Comparison of ENCODE assay signal across 10 mouse cellular contexts in genomic region chr13:97006784-97007183, GRCm38 (mm10). TPM values are rescaled to one million over a fixed set of nuclear protein-coding genes. Genes with fewer than 3 reads are reported as not detected.
DNase-seq lines count a peak whose midpoint lies in the region; ATAC-seq lines count a peak whose summit lies in the region.
"Had no signal": no experiment of that assay in that cellular context is flagged by ENCODE, and none has a peak within 500 bp of the region (broad histone marks: within the 10 kb centered on the region; RNA-seq: fewer than 3 reads in every experiment).

No protein-coding gene starts in this region.

- no peaks in the 10 kb centered on the region for H3K9me3 ChIP-seq in intestine, embryonic 14.5 days (ENCODE audit: control insufficient read depth, low read length)
- H3K9me3 ChIP-seq in intestine, embryonic 16.5 days (ENCODE audit: control insufficient read depth, low read length): no peaks in the 10 kb centered on the region
- H3K9me3 ChIP-seq in forebrain, embryonic 12.5 days: no peaks in the 10 kb centered on the region
- no peaks in the 10 kb centered on the region for H3K9me3 ChIP-seq in liver, embryonic 13.5 days (replicated peaks)

- H3K36me3 ChIP-seq in intestine, embryonic 14.5 days (ENCODE audit: control insufficient read depth, insufficient read depth, low read length): no peaks in the 10 kb centered on the region
- H3K36me3 ChIP-seq in intestine, embryonic 16.5 days (ENCODE audit: control insufficient read depth, insufficient read depth, low read length): no peaks in the 10 kb centered on the region
- H3K36me3 ChIP-seq in forebrain, embryonic 12.5 days (replicated peaks): no peaks in the 10 kb centered on the region
- H3K36me3 ChIP-seq in liver, embryonic 13.5 days: no peaks in the 10 kb centered on the region

- H3K9ac ChIP-seq in intestine, embryonic 14.5 days (ENCODE audit: low read length): no peak overlapping the region
- no peak overlapping the region for H3K9ac ChIP-seq in intestine, embryonic 16.5 days (ENCODE audit: low read depth, low read length)
- H3K9ac ChIP-seq in forebrain, embryonic 12.5 days: no peak overlapping the region
- H3K9ac ChIP-seq in liver, embryonic 13.5 days: 0 out of 2 replicates have a peak overlapping the region, but pooled peaks have one; percentile 59

- no peak for ATAC-seq in intestine, embryonic 14.5 days (replicated peaks; ENCODE audit: low FRiP score, low TSS enrichment, low read depth)
- ATAC-seq in intestine, embryonic 16.5 days: no peak
- no peak for ATAC-seq in forebrain, embryonic 12.5 days (ENCODE audit: low FRiP score)
- ATAC-seq in liver, embryonic 13.5 days (ENCODE audit: low read depth): no peak

- peak overlapping the region; percentile 73 for H3K4me2 ChIP-seq in intestine, embryonic 14.5 days (ENCODE audit: low read length)
- H3K4me2 ChIP-seq in intestine, embryonic 16.5 days (ENCODE audit: low read depth, low read length): no peak overlapping the region
- peak overlapping the region; percentile 78; the same call in 1 of the 2 replicates for H3K4me2 ChIP-seq in forebrain, embryonic 12.5 days
- H3K4me2 ChIP-seq in liver, embryonic 13.5 days: peak overlapping the region; percentile 80

- H3K27me3 ChIP-seq in intestine, embryonic 14.5 days (replicated peaks; ENCODE audit: control insufficient read depth, insufficient read depth, low read length): no peaks in the 10 kb centered on the region
- H3K27me3 ChIP-seq in intestine, embryonic 16.5 days (replicated peaks; ENCODE audit: control insufficient read depth, insufficient read depth, low read length): no peaks in the 10 kb centered on the region
- H3K27me3 ChIP-seq in forebrain, embryonic 12.5 days: peaks cover 8% of the 10 kb centered on the region; the same call in 1 of the 2 replicates
- peaks cover 6% of the 10 kb centered on the region for H3K27me3 ChIP-seq in liver, embryonic 13.5 days

- no peak overlapping the region for H3K27ac ChIP-seq in intestine, embryonic 14.5 days (ENCODE audit: low read depth)
- no peak overlapping the region for H3K27ac ChIP-seq in intestine, embryonic 16.5 days (ENCODE audit: low read length)
- H3K27ac ChIP-seq in forebrain, embryonic 12.5 days: no peak overlapping the region
- no peak overlapping the region for H3K27ac ChIP-seq in liver, embryonic 13.5 days

- H3K4me1 ChIP-seq in intestine, embryonic 14.5 days (replicated peaks; ENCODE audit: control insufficient read depth, insufficient read depth, low read length): no peaks in the 10 kb centered on the region
- H3K4me1 ChIP-seq in intestine, embryonic 16.5 days (ENCODE audit: control insufficient read depth, insufficient read depth, low read length): no peaks in the 10 kb centered on the region
- peaks cover 9% of the 10 kb centered on the region; the same call in 1 of the 2 replicates for H3K4me1 ChIP-seq in forebrain, embryonic 12.5 days
- peaks cover 20% of the 10 kb centered on the region for H3K4me1 ChIP-seq in liver, embryonic 13.5 days (replicated peaks)

- no peak for DNase-seq in intestine, embryonic 14.5 days (ENCODE audit: low spot score)
- DNase-seq in liver, embryonic 13.5 days: no peak
- peak; percentile 9 for DNase-seq in retina, embryonic 14.5 days (ENCODE audit: low spot score)
- no peak for DNase-seq in cerebellum, postnatal 10 days
- DNase-seq in gastrocnemius, postnatal 4 days (ENCODE audit: low spot score in 2 of 2): no peak
- no peak for DNase-seq in adrenal gland, postnatal 14 days
- DNase-seq: heart, postnatal 14 days had no signal

- 50% methylated on average over 2 of the region's 2 CpGs for WGBS in intestine, embryonic 14.5 days
- WGBS in intestine, embryonic 16.5 days: 44% methylated on average over 2 of the region's 2 CpGs
- WGBS in forebrain, embryonic 12.5 days: 41% methylated on average over 2 of the region's 2 CpGs
- 23% methylated on average over 2 of the region's 2 CpGs for WGBS in liver, embryonic 13.5 days (ENCODE audit: insufficient replicate concordance)

- no peak overlapping the region for H3K4me3 ChIP-seq in intestine, embryonic 14.5 days (ENCODE audit: low read depth, low read length)
- no peak overlapping the region; the same call in 1 of the 2 replicates for H3K4me3 ChIP-seq in intestine, embryonic 16.5 days (ENCODE audit: low read length)
- no peak overlapping the region; the same call in 1 of the 2 replicates for H3K4me3 ChIP-seq in forebrain, embryonic 12.5 days (replicated peaks)
- peak overlapping the region; percentile 53 for H3K4me3 ChIP-seq in liver, embryonic 13.5 days (replicated peaks)

RNA-seq across cellular contexts. Expression of gene 1700029F12Rik, which starts 27.4 kb away (rescaled TPM):
- not detected in 2 replicates for polyA plus RNA-seq in intestine, embryonic 14.5 days (2014; fragmentation: Nextera tagmentation; extraction: Ambion mirVana)
- polyA plus RNA-seq in intestine, embryonic 16.5 days (2015; fragmentation: Nextera tagmentation; extraction: Ambion mirVana): not detected in 2 replicates
- polyA plus RNA-seq in forebrain, embryonic 12.5 days (2016; fragmentation: Nextera tagmentation; extraction: Ambion mirVana): not detected in 2 replicates
- not detected in 2 replicates for polyA plus RNA-seq in liver, embryonic 13.5 days (2015; fragmentation: Nextera tagmentation; extraction: Ambion mirVana)
- total RNA-seq in gastrocnemius, postnatal 4 days (2021): not detected
- total RNA-seq in adrenal gland, postnatal 14 days (2021): not detected in 2 replicates
- total RNA-seq: heart, postnatal 14 days; left cerebral cortex, adult 8-10 months had no signal
